Mouse (Mus musculus): ENCODE data around the gene Sbno2.
"Not testable (repeated sequence)": the region's sequence is repeated elsewhere in the genome, so short reads cannot be mapped to it uniquely, and the experiment has no call there.

Sbno2 gene

DNA sequence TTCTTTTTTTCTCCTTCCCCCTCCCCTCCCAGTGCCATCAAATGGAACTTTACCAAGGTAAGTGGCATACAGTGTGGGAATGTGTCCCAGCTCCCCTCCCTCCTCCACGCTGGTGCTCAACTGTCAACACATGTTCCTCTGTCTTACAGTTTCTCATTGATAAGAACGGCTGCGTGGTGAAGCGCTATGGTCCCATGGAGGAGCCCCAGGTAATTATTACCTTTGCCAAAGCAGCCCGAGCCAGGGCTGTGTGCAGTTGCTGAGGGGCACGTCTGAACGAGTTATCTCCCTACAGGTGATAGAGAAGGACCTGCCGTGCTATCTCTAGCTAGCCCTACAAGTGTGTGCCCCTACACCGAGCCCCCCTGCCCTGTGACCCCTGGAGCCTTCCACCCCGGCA is 49.5 kb downstream of the Sbno2 start:
- no peak for DNase-seq

DNA sequence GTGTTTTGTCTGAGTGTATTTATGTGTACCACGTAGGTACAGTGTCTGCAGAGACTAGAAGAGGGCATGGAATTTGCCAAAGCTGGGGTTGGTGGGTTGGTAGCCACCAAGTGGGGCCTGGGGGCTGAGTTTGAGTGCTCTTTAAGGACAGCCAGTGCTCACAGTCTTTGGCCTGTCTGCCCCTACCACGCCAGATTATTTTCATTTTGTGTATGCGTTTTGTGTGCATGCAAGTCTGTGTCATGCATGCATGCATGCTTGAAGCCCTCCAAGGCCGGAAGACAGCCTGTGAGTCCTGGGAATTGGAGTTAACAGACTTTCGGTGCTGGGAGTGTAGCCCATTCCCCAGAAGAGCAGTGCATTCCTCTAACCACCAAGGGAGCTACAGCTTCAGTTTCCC is 50.0 kb downstream of the Sbno2 start:
- no peak for DNase-seq

DNA sequence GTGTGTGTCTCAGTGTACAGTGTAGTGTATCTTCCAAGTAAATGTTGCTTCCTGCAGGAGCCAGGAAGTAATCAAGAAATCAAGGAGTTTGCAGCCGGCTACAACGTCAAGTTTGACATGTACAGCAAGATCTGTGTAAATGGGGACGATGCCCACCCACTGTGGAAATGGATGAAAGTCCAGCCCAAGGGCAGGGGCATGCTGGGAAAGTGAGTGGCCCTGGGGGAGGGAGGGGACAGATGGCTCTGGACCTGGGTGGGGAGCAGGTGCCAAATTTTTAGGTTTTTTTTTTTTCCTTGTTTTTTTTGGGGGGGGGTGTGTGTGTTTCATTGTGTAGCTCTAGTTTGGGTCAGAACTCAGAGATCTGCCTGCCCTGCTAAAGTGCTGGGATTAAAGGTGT is 50.5 kb downstream of the Sbno2 start:
- not testable (repeated sequence) for DNase-seq

DNA sequence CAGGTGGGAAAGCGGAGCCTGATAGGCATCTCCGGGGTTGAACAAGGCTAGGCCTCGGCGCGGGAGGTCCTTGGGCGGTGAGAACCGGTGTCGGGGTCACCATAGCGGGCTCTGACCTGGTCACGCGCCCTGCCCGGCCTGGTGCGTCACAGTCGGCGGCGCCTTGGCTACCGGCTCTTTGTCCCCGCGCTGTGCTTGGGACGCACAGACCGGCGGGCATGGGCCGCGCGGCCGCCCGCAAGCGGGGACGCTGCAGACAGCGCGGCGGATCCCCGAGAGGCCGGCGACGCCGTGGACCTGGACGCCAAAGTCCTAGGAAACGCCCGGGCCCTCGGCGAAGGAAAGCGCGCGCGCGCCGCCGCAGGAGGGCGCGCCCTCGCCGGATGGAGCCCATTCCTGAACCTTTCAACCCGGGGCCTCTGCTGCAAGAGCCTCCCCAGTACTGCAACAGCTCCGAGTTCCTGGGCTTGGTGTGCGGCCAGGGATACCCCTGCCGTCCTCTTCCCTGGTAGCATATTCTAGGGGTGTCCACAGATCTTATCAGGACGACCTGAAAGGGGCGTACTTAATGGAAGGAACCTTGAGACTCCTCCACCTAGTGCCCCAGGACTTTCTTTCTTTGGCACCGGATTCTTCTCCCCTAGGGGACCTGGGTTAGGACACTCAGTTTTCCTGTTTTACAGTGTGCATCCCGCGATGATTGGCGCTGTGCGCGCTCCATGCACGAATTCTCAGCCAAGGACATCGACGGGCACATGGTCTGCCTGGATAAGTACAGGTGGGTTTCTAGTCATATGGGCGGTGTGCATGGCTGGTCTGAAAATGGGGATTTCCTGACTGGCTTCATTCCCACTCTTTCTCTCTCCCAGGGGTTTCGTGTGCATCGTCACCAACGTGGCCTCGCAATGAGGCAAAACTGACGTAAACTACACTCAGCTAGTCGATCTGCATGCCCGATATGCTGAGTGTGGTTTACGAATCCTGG is 51.2 kb downstream of the Sbno2 start:
- DNase-seq = peak; percentile 88

DNA sequence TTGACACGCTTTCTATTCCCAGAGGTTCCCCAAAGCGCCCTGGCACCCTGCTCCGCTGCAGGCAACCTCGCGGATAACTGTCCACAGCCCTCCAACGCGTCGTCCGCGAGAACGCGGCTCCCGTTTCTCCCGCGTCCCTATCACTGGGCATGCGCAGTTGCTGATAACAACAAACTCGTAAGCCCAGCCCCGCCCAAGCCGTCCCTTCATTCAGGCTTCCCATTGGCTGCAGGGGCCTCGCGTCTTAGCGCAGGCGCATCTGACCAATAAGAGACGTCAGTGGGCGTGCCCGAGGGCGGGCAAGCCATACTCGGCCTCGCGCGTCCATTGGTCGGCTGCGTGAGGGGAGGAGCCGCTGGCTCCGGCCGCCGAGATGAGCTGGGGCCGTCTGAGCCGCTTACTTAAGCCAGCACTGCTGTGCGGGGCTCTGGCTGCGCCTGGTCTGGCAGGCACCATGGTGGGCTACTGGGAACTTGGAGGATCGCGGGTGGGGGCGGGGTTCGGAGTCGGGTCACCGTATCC is 52.1 kb downstream of the Sbno2 start:
- DNase-seq = peak; percentile 100

DNA sequence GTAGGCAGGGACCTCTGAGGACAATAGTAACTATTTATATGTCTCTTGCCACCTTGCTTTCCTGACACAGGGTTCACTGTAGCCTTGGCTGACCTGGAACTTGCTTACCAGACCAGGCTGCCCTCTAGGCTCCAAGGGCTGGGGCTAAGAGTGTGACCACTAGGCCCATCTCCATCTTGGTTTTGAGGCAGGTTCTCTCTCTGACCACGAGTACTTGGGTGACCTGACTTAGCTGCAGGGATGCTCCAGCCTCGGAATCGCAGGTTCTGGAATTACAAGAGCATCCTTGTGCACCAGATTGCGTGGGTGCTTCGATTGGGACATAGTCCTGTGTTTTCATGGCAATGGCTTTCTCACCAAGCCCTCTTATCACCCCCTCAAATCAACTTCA is 53.0 kb downstream of the Sbno2 start:
- no peak for DNase-seq

DNA sequence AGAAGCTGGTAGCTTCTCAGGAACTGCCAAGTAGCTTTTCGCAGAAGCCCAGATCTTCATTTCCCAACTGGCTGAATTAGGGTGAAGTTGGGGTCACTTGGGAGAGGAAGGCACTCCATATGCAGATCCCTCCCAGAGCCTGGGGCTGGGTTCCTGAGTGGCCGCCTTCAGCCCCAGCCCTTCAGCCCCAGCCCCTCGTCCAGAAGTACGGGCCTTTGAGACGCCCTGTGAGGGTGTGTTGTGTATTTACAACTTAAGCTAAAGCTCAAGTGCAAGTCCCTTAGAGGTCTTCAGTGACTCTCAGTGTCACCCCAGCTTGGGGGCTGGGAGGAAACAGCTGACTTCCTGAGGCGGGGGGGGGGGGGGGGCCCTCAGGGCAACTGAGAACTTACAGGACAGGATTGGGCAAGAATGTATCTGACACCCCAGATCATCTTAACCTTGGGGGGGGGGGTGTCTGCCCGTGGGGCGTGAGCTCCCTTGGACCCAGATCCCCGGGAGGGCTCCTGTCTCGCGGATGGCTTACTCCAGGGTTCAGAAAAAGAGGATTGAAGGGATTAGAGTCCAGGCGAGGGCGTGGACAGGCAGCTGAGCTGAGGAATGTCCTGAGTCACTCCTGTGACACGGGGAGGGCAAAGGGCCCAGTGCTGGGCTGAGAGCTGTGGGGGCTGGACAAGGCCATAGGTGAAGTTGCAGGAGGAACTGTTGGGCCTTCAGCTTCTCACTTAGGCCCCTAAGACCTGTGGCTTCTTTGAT is 53.6 kb downstream of the Sbno2 start:
- peak; percentile 91 for DNase-seq

DNA sequence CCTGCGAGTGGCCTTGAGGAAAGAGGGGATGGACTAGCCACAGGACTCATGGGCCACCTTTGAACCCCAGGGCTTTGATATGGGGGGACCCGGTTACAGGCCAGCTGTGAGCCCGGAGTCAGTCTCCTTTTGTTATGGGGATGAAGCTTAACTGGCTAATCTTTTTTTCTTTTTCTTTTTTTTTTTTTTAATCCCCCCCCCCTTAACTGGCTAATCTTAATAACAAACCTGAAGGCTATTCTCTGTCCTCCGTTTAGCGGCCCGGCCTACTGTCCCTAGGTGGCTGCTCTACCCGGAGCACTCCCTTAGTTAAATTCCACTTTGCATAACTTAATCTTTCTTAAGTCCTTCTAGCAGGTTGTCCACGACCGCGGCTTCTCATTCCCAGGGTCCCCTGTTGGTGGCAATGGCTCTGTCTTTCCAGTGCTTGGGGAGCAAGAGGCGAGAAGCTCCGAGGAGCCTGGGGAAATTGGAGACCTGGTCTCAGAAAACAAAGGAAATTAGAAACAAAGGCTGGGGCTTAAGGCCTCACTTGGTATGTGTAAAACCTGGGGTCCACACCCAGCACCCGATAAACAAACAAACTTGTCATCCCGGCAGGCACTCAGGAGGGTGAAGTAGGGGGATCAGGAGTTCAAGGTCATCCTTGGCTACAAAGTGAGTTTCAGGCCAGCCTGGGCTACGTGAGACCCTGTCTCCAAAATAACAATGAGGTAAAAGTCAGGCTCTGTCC is 54.3 kb downstream of the Sbno2 start:
- no peak for DNase-seq

DNA sequence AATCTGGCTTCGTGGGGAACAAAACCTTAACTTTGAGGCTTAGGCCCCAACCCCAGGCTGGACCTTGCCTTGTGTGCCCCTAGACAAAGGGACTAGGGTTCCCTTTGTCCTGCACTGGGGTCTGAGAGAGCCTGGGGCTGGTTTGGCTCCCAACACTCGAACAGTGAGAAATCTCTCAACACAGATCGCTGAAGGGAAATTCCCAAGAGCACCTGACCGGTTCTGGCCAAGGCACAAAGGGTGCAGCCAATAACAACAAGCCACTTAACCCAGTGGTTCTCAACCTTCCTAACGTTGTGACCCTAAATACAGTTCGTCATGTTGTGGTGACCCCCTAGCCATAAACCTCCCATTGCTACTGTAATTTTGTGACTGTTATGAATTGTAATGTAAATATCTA is 55.1 kb downstream of the Sbno2 start:
- no peak for DNase-seq

DNA sequence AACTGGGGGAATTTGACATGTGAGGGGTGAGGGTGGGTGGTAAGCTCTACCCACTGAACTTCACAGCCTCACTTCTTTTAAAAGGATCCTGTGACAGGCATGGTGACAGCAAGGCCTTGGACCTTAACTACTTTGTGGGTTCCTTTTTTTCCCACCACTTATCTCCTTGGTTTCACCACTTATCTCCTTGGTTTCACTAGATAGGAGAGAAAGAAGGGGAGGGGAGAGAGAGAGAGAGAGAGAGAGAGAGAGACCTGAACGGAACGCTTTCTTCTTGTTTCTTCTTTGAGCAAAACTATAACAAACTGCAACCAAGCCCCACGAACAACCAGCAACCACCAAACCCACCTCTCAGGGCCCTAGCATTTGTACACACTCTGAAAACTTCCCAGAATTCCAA is 56.5 kb downstream of the Sbno2 start:
- DNase-seq = no peak

DNA sequence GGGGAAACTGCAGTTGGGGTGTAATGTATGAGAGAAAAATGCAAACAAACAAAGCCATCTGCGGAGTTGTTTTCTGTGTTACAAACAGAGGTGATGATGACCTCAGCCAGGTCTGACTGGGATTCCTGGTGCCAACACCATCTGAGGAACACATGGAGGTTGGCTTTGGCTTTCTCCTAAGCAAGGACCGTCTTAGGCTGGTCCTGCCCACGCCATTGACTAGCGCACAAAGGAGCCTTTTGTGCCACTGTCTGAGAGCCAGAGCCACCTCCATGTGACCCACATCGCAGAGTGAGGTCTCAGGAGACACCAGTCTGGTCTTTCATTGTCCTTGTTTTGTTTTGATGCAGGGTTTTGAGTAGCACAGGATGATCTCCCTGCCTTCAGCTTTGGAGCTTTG is 57.0 kb downstream of the Sbno2 start:
- no peak for DNase-seq

DNA sequence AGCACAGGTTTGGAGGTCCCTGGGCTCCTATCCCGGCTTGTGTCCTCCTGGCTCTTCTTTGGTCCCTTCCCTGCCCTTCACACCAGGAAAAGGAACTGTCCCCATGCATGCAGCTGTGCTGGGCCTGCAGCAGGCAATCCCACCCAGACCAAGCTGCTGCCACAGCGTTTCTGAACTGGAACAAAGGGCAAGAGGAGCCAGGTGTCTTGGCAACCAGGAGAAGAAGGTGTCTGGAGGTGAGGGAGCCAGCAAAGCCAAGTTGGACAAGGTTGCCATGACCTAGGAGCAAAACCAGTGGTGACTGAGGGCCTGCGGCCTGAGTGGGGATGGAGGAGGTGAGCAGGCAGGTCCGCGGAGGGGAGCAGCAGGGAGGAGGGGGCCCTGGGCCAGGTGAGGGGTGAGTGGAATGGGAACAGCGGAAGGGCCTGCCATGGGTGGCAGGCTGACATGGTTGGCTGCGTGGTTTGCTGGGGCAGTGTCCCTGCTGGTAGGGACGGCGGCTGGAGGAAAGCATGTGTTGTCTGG is 58.3 kb downstream of the Sbno2 start, which contains the start of gene Gpx4:
Gene Gpx4, plus strand, starts transcription at position 126 of the 525 bp plus-strand sequence.
- DNase-seq = peak; percentile 51

DNA sequence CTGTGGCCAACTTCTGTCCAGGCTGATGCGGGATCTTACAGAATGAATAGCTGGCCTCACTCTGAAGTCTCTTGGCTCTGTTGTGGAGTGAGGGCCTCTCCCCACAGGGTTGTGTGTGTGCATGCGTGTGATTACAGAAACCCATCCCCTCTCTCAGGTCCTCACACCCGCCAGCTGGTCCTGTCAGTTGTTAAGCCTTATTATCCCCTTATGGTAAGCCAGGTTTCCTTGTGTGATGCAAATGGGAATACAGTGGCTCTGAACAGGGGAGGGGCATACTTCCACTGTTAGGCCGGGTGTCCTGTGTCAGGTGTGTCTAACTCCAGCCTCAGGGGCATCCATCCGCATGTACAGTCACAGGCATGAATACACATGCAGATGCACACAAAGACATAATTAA is 59.6 kb downstream of the Sbno2 start:
- no peak for DNase-seq

DNA sequence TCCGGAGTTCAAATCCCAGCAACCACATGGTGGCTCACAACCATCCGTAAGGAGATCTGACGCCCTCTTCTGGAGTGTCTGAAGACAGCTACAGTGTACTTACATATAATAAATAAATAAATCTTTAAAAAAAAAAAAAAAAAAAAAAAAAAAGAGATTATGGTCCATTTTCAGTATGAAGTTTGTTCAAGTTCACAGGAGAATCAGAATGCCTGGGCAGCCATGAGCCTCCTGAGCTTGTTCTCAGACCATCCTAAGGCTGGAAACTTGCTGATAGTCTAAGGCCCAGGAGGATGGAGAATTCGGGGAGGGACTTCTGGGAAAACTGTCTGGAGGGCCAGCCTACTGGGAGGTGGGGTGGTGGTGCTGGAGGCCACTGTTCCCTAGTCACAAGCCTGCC is 60.0 kb downstream of the Sbno2 start:
- DNase-seq = not testable (repeated sequence)

DNA sequence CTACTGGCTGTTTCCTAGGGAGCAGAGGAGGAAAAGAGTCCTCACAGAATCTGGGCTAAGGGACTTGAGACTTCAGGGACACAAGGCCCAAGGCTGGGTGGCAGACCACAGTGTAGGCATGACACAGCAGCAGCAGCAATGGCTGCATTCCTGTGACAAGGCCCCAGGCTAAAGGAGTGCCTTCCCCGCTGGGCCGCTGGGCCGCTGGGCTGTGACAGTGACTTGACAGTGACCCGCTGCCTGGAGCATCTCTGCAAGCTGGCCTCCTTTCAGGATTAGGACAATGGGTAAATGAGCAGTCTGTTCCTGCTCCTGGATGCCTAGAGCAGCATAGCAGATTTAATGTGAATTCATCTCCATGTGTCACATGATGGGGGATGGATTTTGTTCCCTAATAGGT is 61.3 kb downstream of the Sbno2 start:
- no peak for DNase-seq

DNA sequence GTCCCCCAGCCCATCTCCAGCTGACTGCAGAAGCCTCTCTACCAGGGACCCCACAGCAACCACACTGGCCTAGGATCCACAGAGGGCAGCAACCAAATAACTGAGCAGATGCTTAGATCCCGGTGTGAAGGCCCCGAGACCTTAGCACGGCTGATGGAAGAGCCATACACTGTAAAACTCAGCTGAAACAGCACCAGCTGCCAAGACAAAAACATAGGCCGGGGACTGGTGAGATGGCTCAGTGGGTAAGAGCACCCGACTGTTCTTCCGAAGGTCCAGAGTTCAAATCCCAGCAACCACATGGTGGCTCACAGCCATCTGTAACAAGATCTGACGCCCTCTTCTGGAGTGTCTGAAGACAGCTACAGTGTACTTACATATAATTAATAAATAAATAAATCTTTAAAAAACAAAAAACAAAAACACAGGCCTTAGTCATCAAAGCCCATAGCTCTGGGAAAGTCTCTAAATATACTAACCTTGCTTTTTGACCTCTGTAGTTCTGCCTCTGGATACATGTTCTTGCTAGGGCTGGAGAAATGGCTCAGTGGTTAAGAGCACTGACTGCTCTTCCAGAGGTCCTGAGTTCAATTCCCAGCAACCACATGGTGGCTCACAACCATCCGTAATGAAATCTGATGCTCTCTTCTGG is 63.8 kb downstream of the Sbno2 start:
- not testable (repeated sequence) for DNase-seq

DNA sequence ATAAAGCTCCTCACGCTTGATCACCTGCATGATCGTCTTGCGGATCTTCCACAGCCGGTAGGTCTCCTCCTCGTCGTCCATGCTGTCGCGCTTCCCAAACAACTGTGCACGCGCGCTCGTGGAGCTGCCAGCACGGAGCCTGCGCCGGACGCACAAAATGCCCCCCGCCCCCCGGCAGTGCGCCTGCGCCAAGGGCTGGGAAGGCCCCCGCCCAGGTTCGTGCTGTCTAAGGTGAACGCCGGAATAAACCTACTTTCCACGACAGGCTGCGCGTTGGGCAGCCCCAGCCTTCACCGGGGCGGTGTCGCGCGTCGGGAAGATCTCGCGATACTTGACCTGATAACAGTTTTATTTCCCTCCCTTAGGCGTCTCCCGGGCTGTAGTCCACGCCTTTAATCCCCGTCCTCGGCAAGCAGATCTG is 65.8 kb downstream of the Sbno2 start, which contains the start of gene Polr2e:
Gene Polr2e, minus strand, starts transcription at position 237 of the 421 bp plus-strand sequence.
- peak; percentile 98 for DNase-seq

DNA sequence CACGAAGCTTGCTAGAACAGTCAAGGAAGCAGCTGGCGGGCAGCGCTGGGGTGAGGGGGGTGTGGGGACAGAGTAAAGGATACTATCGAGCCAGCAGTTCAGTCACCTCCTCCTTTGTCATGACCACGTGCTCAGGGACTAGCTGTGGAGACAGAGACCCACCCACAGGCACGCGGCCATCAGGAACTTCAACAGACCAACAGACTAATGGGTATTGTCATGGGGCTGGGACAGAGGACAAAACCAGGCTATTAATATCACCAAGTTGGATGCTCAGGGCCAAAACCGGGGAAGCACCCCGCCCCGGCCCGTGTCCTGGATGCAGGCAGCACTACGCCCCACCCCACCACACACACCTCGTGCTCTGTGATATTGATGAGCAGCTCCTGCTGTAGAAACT is 68.5 kb downstream of the Sbno2 start:
- no peak for DNase-seq

DNA sequence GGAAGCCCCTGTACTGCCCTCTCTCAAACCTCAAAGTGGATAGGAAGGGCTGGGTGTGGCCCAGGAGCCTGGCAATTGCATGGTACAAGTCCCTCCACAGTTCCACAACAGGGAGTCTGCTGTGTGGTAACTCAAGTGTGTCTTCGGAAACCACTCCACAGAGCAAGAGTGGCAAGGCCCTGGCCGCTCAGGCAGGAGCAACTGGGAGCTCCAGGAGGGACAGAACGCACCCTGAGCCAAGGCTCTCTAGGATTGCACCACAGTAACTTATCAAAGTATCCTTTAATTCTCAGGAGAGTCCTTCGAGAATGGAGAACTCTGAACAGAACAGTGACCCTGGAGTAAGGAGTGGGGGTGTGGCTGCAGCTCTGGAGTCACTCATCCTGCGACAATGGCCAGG is 69.7 kb downstream of the Sbno2 start:
- DNase-seq = no peak

DNA sequence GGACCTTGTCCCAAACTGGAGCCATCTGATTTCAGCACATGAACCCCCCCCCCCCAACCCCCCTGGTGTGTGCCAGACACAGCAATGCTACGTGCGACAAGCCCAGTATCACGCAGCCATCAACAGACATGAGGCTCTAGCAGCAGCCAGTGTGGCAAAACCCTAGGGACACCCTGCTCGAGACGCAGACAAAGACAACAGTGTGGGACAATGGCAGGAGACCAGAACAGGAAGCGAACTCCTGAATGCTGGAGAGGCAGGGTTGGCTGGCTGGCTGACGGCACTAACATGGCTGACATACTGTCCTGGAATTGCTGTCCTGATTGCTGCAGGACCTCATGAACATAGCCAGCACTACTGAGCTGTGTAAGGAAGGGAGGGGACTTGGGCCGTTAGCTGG is 70.2 kb downstream of the Sbno2 start:
- no peak for DNase-seq

DNA sequence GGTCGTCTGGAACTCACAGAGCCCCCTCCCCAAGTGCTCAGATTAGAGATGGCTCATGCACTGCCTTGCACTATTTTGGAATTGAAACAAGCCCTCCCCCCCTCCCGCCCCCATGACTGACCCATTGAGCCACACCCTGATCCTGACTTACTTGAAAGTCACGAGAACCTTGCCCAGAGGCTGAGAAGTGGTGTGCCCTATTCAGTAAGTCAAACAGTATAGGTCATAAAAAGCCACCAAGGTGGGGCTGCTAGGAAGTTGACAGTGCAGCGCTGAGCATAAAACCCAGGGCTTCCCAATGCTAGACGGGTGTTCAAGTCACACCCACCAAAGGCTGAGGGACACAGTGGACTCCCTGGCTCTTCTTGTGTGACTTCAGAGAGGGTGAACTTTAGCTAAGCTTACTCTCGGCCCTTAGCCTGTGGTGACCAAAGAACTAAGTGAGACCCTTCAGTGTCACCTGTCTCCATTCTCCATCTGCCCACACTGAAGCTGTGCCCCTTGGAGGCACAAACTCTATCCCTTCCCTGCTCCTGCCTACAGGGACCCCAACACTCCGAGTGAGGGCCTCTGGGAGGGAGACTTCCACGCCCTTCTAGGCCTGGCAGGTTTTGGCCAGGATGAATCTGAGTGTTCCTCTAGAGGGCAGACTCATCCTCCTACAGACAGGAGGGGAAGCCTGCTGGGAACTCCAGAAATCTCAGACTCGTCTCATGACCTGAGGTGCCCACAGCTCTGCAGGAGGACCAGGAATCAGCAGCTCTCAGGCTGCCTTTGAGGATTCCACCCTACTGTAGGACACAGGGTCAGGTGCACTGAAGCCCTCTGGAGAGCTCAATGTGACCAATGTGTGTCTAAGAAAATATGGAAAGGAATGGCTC is 71.6 kb downstream of the Sbno2 start:
- peak; percentile 66 for DNase-seq

All from kidney, postnatal 14 days (tissue).